Mouse (Mus musculus) C2C12 (cell line): Measurements from ENCODE around the gene Hvcn1.

Source experiments
- CEBPB ChIP-seq: IDR thresholded peaks from one replicate; pipeline ENCODE4 v1.6.1; 2011; ENCODE audit warnings: low read depth, mild to moderate bottlenecking, control low read depth, moderate library complexity
- CTCF ChIP-seq: IDR thresholded peaks from one replicate; pipeline ENCODE4 v1.5.1; 2011; ENCODE audit not compliant: control insufficient read depth, insufficient read depth, insufficient read length
- MAX ChIP-seq: IDR thresholded peaks from one replicate; pipeline ENCODE4 v1.6.1; 2011; ENCODE audit warnings: mild to moderate bottlenecking, control low read depth
- MYOD1 ChIP-seq: IDR thresholded peaks from one replicate; pipeline ENCODE4 v1.6.1; 2011; ENCODE audit warnings: low read depth; ENCODE audit not compliant: control insufficient read depth, insufficient read length
- MYOG ChIP-seq: IDR thresholded peaks from one replicate; pipeline ENCODE4 v1.6.1; 2011; ENCODE audit not compliant: control insufficient read depth, insufficient read length; ENCODE audit errors: extremely low read depth
- USF1 ChIP-seq: IDR thresholded peaks from one replicate; pipeline ENCODE4 v1.6.1; 2011; ENCODE audit warnings: low read depth, mild to moderate bottlenecking, control low read depth, moderate library complexity

DNA sequence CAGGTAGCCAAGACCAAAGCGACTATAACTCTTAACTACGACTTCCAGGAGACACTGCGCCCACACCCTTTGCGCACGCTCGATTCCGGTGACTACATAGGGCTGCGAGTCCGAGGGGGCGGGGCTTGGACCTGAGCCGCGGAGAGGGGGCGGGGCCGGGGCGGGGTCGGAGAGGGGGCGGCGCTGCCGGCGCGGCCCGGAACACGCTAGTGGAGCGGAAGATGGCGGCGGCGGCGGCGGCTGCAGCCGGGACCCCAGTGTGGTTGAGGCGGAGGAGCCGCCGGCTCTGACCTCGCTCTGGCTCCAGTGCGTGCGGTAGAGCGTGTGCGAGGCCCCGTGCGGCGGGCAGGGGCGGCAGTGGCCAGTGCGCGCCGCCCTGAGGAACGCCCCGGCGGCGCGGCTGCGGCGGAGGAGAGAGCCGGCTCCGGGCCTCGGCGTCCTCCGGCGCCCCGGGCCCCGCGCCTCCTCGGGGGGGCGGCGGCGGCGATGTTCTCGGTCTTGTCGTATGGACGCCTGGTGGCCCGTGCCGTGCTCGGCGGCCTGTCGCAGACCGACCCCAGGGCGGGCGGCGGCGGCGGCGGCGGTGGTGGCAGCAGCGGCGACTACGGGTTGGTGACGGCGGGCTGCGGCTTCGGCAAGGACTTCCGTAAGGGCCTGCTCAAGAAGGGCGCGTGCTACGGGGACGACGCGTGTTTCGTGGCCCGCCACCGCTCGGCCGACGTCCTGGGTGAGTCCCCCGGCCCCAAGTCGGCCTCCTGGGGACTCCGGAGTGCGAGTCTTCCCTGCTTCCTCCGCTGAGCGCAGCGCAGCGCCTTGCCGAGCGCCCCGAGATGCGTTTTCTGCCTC lies 77.8 kb downstream of the Hvcn1 start, which contains the start of gene Pptc7:
- no peak for TF ChIP-seq CTCF
- TF ChIP-seq MAX: no peak
- TF ChIP-seq MYOG: no peak
- no peak for TF ChIP-seq CEBPB
- TF ChIP-seq USF1: no peak
- no peak for TF ChIP-seq MYOD1
